Mouse (Mus musculus) layer of hippocampus, adult 8-10 months (tissue): Measurements from ENCODE around the gene Ss18l1. TPM values are rescaled to one million over a fixed set of nuclear protein-coding genes. Genes with fewer than 3 reads are reported as not detected.

Experiments
- DNase-seq, 2 experiments: peaks; one replicate each; pipeline ENCODE4 v3.0.0; 2022; ENCODE audit warnings: low spot score in 2 of 2
- total RNA-seq, 4 experiments: library from RNA; stranded (reverse); gene quantifications; 2 replicates each; pipeline ENCODE4 v1.2.4; 2022

Gene Ss18l1
- total RNA-seq, 4 experiments from 2014 or later, result 41.2 to 46.5 (median 43.2) TPM

- DNase-seq, result no peak
These were observed 75.3 kb downstream of the Ss18l1 start for GRCm38 (mm10) chr2:180117485-180118194.

GRCm38 (mm10) chr2:180118661-180119438, 76.5 kb downstream of the Ss18l1 start, which contains the start of gene Osbpl2:
Gene Osbpl2 (plus strand): TSS chr2:180119306.
- peak; percentile 99 to 100 for DNase-seq

Other genes starting within 250 kb of the Ss18l1 start
- gene Taf4, start 65.9 kb upstream of the Ss18l1 start, total RNA-seq, result 10 to 100 TPM; 22.0 to 23.5 (median 22.3) TPM
- gene Lsm14b, start 17.5 kb upstream of the Ss18l1 start, total RNA-seq, result 10 to 100 TPM; 83.3 to 97.9 (median 92.6) TPM
- 100 to 1,000 TPM; 152 to 188 (median 166) TPM for gene Psma7, start 76 bp upstream of the Ss18l1 start, total RNA-seq
- gene Mtg2, start 28.1 kb downstream of the Ss18l1 start, total RNA-seq, result 10 to 100 TPM; 15.6 to 25.8 (median 19.3) TPM
- 10 to 100 TPM; 48.3 to 55.8 (median 50.0) TPM for gene Hrh3, start 62.0 kb downstream of the Ss18l1 start, total RNA-seq
- 10 to 100 TPM; 49.3 to 57.5 (median 52.7) TPM for gene Osbpl2, start 76.8 kb downstream of the Ss18l1 start, total RNA-seq
- 100 to 1,000 TPM in 3 of 4 experiments, 10 to 100 TPM in 1; 97.9 to 107 (median 104) TPM for gene Adrm1, start 129.0 kb downstream of the Ss18l1 start, total RNA-seq
- 10 to 100 TPM in 2 of 4 experiments, 1 to 10 TPM in 2; 7.6 to 11.7 (median 10.2) TPM for gene Lama5, start 183.3 kb downstream of the Ss18l1 start, total RNA-seq
- gene Rps21, start 214.9 kb downstream of the Ss18l1 start, total RNA-seq, result 100 to 1,000 TPM; 566 to 881 (median 750) TPM
- 10 to 100 TPM; 30.1 to 32.9 (median 31.7) TPM for gene Cables2, start 231.0 kb downstream of the Ss18l1 start, total RNA-seq
- gene Rbbp8nl, start 247.4 kb downstream of the Ss18l1 start, total RNA-seq, result not detected